Mouse (Mus musculus) small intestine, adult 2 months (tissue): Measurements from ENCODE around the gene Ube4b. TPM values are rescaled to one million over a fixed set of nuclear protein-coding genes. Genes with fewer than 3 reads are reported as not detected.
"Not testable (repeated sequence)": the region's sequence is repeated elsewhere in the genome, so short reads cannot be mapped to it uniquely, and the experiment has no call there.

Experiments
- H3K27ac ChIP-seq: fragments of 200-500 bp; 2 replicates; pipeline ENCODE4 v1.5.1; 2012; ENCODE audit warnings: low read depth, low read length, control low read depth, inconsistent platforms; ENCODE audit not compliant: insufficient read depth
- H3K27me3 ChIP-seq: fragments of 200-500 bp; 2 replicates; pipeline ENCODE4 v1.6.1; 2012; ENCODE audit warnings: mild to moderate bottlenecking, moderate library complexity, low read length, inconsistent platforms; ENCODE audit not compliant: control insufficient read depth, insufficient read depth
- H3K36me3 ChIP-seq: fragments of 200-500 bp; 2 replicates; pipeline ENCODE4 v1.6.1; 2012; ENCODE audit warnings: mild to moderate bottlenecking, low read length, control low read depth, inconsistent platforms; ENCODE audit not compliant: control insufficient read depth, insufficient read depth
- H3K4me1 ChIP-seq: fragments of 200-500 bp; 2 replicates; pipeline ENCODE4 v1.6.1; 2012; ENCODE audit warnings: low read length, inconsistent platforms, mixed read lengths; ENCODE audit not compliant: control insufficient read depth, insufficient read depth, insufficient read length
- H3K4me3 ChIP-seq: fragments of 200-500 bp; 2 replicates; pipeline ENCODE4 v1.5.1; 2012; ENCODE audit warnings: low read depth, mild to moderate bottlenecking, control low read depth, inconsistent platforms, low read length, moderate library complexity
- CTCF ChIP-seq: fragments of 200-500 bp; IDR thresholded peaks from 2 replicates; pipeline ENCODE4 v1.5.1; 2012; ENCODE audit warnings: low read depth, mild to moderate bottlenecking, control low read depth, inconsistent platforms, low read length, moderate library complexity, mixed read lengths; ENCODE audit not compliant: insufficient replicate concordance, insufficient read length; ENCODE audit errors: extremely low read depth
- POLR2A ChIP-seq: fragments of 200-500 bp; IDR thresholded peaks from 2 replicates; pipeline ENCODE4 v1.6.1; 2012; ENCODE audit warnings: low read depth, mild to moderate bottlenecking, control low read depth, inconsistent platforms, low read length, moderate library complexity
- WGBS: fragments of 180-500 bp; shearing (Covaris S2); methylation state at CpG from one replicate; pipeline ENCODE4 v1.1.7; 2018; 5-methylcytosine and 5-hydroxymethylcytosine counted together
- polyA plus RNA-seq: library from polyadenylated mRNA; depleted of rRNA; stranded (reverse); fragments of >200 nt; gene quantifications from 2 replicates; pipeline ENCODE4 v1.2.3, GENCODE M21; 2012

Gene Ube4b
- polyA plus RNA-seq, 1 experiment, result 115 TPM

DNA sequence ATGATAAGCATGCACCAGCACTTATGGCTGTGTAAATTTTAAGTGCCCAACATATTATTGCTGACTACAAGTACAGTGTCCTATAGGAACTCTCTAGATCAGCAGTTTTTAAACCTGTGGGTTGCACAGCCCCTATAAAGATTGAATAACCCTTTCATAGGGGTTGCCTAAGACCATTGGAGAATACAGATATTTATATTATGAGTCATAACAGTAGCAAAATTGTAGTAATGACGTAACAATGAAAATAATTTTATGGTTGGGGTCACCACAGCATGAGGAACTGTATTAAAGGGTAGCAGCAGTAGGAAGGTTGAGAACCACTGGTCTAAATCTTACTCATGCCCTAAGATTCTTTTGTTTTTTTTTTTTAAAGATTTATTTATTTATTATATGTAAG lies 32.9 kb upstream of the Ube4b start:
- WGBS, result 60% methylated on average over 1 of the region's 1 CpGs
- Histone ChIP-seq H3K27ac (no peak overlapping the region), H3K36me3 (no peaks in the 10 kb centered on the region), H3K27me3 (no peaks in the 10 kb centered on the region), H3K4me1 (peaks cover 11% of the 10 kb centered on the region), H3K4me3 (no peak overlapping the region)
- TF ChIP-seq CTCF (no peak), POLR2A (no peak)

DNA sequence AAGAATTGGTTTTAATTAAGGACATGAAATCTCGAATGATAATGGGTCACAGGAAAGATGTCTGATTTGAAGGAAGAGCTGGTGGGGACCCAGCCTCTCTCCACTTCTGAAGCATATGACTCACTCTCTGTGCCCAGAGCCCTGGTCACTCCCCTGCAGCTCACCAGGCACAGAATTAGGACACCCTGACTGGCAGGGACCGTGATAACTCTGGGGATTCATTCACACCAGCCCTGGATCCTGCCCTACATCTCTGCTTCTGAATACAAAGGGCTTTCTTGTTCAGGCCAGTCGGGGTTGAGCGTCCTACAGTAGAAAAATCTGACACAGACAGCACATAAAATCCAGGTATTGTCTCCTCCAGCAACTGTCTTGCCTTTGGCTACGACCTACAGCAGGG lies 32.0 kb upstream of the Ube4b start:
- H3K4me3 ChIP-seq, result no peak overlapping the region
- H3K36me3 ChIP-seq, result no peaks in the 10 kb centered on the region
- peaks cover 14% of the 10 kb centered on the region for H3K4me1 ChIP-seq
- whole genome bisulfite sequencing, result 62% methylated on average over 5 of the region's 5 CpGs
- H3K27me3 ChIP-seq, result no peaks in the 10 kb centered on the region
- H3K27ac ChIP-seq, result no peak overlapping the region
- TF ChIP-seq CTCF (no peak), POLR2A (no peak)

DNA sequence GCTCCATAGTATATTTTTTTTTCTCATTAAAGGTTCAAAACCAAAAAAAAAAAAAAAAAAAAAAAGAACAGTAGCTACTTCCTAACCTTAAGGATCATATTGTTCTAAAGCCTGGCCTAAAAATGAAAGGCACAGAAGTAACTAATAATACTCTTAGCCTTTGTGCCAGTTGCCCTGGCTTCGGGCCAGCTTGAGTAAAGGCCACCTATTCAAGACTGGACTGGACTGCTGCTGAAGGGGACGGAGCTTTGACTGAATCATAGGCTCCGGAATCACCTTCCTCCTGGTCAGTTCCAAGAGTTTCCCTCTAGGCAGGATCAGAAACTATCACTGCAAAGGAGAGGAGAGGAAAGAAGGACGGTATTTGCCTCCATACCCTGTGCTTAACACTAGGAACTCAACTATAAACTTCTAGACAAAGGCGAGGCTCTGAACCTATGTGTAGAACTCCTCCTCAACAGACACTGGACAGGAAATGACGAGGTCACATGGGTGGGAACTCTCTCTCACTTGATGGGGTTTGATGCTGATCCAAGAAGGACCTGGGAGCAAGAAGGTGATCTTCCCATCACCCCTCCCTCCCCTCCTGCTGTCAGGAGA lies 31.4 kb upstream of the Ube4b start:
- TF ChIP-seq POLR2A (no peak), CTCF (no peak)
- WGBS, result 51% methylated on average over 6 of the region's 6 CpGs
- H3K4me1 ChIP-seq, result peaks cover 13% of the 10 kb centered on the region
- H3K36me3 ChIP-seq, result no peaks in the 10 kb centered on the region
- H3K4me3 ChIP-seq, result no peak overlapping the region
- no peak overlapping the region for H3K27ac ChIP-seq
- H3K27me3 ChIP-seq, result no peaks in the 10 kb centered on the region

DNA sequence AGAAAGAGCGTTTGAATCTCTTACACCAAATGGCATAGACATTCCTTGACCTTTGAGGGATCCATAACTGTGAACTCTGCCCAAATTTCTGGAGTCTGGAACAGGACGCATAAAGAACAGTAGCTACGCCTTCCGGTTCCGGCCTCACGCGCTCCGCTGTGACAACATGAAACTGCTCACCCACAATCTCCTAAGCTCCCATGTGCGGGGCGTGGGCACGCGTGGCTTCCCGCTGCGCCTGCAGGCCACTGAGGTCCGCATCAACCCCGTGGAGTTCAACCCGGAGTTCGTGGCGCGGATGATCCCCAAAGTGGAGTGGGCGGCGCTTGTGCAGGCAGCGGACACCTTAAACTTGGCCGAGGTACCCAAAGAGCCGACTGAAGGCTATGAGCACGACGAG lies 30.6 kb upstream of the Ube4b start:
- H3K4me3 ChIP-seq, H3K36me3 ChIP-seq, H3K27me3 ChIP-seq, H3K27ac ChIP-seq: not testable (repeated sequence)
- peaks cover 13% of the 10 kb centered on the region for H3K4me1 ChIP-seq
- 88% methylated on average over 27 of the region's 27 CpGs for WGBS

DNA sequence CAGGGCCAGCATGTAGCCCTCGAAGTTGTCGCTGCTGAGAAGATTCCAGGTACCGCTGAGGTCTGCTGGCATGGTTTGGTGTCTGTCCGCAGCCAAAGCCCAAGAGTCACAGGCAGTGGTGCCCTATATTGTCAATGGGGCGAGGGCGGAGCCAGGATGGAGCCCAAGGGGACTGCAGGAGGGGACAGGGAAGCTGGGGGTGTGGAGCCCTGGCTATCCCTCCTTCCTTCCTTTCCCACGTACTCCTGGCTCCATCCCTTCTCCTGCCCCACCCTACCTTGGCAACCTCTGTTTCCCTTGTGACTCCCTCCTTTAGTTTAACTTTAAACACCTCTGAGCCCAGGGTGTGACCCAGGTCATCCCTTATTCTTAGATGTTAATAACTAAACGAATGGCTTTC lies 28.3 kb upstream of the Ube4b start, which contains the start of gene Rbp7:
Rbp7 (minus strand) TSS at position 100 of the 400 bp plus-strand sequence.
- Histone ChIP-seq H3K27me3 (no peaks in the 10 kb centered on the region), H3K27ac (peak within 1 kb of the TSS; percentile 33; the same call in 1 of the 2 replicates), H3K4me3 (peak within 1 kb of the TSS; percentile 42), H3K4me1 (peaks cover 12% of the 10 kb centered on the region), H3K36me3 (no peaks in the 10 kb centered on the region)
- TF ChIP-seq POLR2A, result no peak
- TF ChIP-seq CTCF, result no peak
- 34% methylated on average over 8 of the region's 8 CpGs for WGBS

DNA sequence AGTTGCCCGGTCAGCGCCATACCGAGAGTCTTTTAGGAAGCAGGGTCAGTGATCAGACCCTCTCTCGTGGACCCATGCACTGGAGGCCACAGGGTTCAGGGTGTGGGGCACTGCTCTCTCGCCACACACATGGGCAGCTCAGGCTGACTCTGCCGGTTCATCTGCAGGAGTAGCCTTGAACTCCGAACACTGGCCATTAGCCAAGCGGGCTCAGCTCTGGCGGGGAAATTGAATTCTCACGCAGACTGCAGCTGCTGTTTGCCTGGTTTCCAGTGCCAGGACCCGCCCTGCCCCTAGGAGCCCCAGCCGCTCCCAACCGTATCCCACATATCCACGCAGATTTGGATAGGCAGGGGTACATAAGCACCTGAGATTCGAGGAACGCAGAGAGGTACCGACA lies 27.7 kb upstream of the Ube4b start:
- no peaks in the 10 kb centered on the region for H3K27me3 ChIP-seq
- H3K27ac ChIP-seq, result peak overlapping the region; percentile 33; the same call in 1 of the 2 replicates
- H3K4me1 ChIP-seq, result peaks cover 12% of the 10 kb centered on the region
- 31% methylated on average over 17 of the region's 17 CpGs for WGBS
- TF ChIP-seq POLR2A, result no peak
- TF ChIP-seq CTCF, result no peak
- H3K36me3 ChIP-seq, result no peaks in the 10 kb centered on the region
- peak overlapping the region; percentile 42 for H3K4me3 ChIP-seq

DNA sequence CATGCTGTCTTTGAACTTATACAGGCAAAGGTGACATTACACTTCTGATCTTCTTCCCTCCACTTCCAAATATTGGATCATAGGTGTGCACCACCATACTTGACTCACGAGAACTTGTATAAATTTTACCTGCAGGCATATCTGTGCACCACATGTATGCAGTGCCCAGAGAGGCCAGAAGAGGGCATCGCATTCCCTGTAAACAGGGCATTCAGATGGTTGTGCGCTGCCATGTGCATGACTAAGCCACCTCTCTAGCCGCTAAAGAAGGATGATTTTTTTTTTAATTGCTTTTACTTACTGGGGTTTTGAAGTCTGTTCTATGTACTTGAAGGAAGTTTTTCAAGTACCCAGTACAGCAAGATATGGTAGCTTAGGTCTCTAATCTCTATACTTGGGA lies 27.1 kb upstream of the Ube4b start:
- no peaks in the 10 kb centered on the region for H3K36me3 ChIP-seq
- H3K27ac ChIP-seq, result 0 out of 2 replicates have a peak overlapping the region, but pooled peaks have one; percentile 12
- no peaks in the 10 kb centered on the region for H3K27me3 ChIP-seq
- WGBS, result 74% methylated on average over 4 of the region's 4 CpGs
- H3K4me3 ChIP-seq, result no peak overlapping the region
- H3K4me1 ChIP-seq, result peaks cover 12% of the 10 kb centered on the region
- TF ChIP-seq CTCF (peak; percentile 65; the same call in 1 of the 2 replicates), POLR2A (no peak)

DNA sequence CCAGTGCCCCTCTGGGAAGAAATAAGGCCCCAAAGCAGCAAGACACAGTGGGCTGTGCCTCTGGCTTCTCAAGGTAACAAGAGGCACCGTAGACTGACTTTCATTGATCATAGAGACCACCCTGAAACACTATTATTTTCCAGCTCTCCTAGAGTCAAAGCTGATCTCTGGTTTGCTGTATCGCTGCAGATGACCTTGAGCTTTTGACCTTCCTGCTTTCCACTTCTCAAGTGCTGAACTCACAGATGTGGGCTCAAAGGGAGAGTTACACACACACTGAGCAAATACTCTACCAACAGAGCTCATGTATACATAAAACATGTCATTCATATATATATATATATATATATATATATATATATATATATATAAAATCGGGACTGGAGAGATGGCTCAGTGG lies 24.1 kb upstream of the Ube4b start:
- H3K27me3 ChIP-seq, result no peaks in the 10 kb centered on the region
- peaks cover 14% of the 10 kb centered on the region for H3K4me1 ChIP-seq
- no peak overlapping the region for H3K4me3 ChIP-seq
- no peak overlapping the region for H3K27ac ChIP-seq
- H3K36me3 ChIP-seq, result no peaks in the 10 kb centered on the region
- no peak for TF ChIP-seq POLR2A
- no peak for TF ChIP-seq CTCF
- WGBS, result 72% methylated on average over 3 of the region's 3 CpGs
